Mouse (Mus musculus): Measurements from ENCODE around the gene Xdh.

Gene Xdh

DNA sequence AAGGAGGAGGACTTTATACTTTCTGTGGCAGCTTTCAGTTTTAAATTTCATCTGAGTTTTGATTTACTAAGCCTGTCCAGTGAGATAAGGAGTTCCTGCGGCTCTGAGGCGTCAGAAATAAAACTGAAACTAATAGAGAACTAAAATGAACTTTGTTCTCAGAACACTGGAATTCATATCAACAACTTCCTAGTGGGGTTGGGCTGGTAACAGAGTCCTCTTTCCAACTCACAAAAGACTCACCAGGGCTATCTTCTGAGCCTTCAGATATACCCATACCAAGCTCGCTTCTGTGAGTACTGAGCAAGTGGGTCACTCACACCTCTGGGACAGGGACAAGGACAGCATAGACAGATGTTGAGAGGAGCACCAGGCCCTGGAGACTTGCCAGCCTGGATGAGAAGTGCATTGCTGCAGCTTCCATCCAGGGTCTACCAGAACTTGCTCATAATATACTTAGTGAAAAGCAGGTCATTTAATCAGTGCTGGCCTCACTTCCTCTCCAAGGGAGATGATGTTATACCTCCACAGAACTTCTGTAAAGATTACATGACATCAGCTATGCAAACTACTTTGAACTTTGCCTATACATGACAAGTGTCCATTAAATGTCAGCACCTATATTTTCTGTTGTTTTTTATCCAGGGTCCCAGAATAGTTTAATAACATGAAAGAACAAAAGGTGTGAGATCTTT is 7.6 kb downstream of the Xdh start:
- DNase-seq (ENCODE audit: low spot score) = no peak

DNA sequence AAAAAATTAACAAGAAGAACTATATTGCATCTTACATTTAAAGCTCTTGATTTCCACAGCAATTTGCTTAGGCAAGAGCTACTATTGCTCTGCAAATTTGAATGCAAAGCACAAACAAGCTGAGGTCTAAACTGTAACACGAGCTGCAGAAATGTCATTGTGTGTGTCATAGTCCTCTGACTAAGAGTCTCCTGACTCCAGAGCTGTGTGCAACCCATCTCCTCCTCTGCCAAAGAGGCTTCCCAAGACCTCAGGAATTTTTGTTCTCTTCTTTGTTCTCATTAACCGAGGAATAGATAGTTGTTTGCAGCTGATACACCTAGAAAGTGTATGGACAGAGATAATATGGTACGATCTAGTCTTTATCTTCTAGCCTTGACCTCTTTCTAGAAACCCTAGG is 8.2 kb downstream of the Xdh start:
- DNase-seq (ENCODE audit: low spot score) = no peak

DNA sequence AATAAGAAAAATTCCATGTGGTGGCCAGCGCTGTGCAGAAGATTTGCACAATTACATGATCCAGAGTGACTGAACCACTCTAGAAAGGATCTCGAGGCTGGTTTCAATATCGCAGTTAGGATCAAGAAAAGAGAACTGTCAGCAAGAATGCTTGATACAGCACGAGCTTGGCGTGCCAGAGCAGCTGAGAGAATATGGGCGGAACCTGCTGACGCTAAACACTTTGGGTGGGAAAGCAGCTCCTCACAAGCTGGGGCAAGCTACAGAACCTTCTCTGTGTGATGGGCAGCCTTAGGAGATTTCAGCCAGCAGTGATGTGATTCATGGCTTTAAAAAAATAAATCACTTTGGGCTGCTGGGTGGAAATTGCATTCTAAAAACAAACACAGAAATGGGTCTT is 12.9 kb downstream of the Xdh start:
- no peak for DNase-seq (ENCODE audit: low spot score)

GRCm38 (mm10) chr17:73935163-73935562 is 14.8 kb downstream of the Xdh start:
- no peak for DNase-seq (ENCODE audit: low spot score)

DNA sequence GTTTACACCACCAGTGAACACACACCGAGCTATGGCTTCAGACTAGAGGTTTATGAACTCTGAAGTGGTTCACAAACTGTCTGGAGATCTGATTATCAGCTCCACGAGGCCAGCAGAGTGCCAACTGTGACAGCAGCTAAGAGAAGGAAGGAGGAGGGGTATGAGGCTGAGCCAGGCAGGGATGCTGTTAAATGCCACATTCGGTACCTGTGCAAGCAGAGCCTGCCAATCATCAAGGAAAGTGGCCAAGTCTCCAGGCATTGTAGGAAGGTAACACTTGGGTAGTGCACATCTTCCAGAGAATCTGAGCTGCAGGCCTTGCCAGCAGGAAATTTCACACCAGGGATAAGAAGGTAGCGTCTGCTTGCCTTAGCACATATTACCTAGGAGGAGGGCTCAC is 15.7 kb downstream of the Xdh start:
- no peak for DNase-seq (ENCODE audit: low spot score)

GRCm38 (mm10) chr17:73933616-73934015 is 16.4 kb downstream of the Xdh start:
- no peak for DNase-seq (ENCODE audit: low spot score)

DNA sequence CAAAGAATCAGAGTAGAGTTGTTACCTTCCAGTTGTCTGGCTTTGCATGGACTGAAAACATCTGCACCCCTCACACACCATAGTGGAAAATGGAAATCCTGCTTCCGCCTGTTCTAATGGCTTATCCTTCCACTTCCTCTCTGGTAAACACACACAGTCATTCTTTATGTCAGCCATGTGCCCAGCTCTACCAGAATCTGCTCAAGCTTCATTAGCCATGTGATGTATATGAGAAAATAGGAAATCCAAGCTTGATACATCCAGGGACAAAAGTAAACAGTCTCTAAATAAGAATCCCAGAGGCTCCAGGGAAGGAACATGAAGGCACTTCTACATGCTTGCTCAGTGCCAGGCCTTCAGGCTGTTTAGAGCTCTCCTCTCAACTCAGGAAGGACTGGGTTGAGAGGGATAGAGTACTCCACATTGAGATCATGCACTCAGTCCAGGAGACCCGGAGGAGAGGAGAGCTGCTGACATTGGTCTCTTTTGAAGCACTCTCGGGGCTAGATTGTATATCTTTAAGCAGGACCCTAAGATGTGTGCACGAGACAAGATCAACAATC is 17.4 kb downstream of the Xdh start:
- DNase-seq (ENCODE audit: low spot score) = no peak

GRCm38 (mm10) chr17:73919520-73919919 is 30.5 kb downstream of the Xdh start:
- DNase-seq (ENCODE audit: low spot score) = no peak

- no peak for DNase-seq (ENCODE audit: low spot score)
Measured at GRCm38 (mm10) chr17:73918944-73919381, 31.0 kb downstream of the Xdh start.

GRCm38 (mm10) chr17:73918138-73918537 is 31.9 kb downstream of the Xdh start:
- DNase-seq (ENCODE audit: low spot score) = no peak

- no peak for DNase-seq (ENCODE audit: low spot score)
Measured at GRCm38 (mm10) chr17:73917713-73918112, 32.3 kb downstream of the Xdh start.

GRCm38 (mm10) chr17:73914730-73915129 is 35.3 kb downstream of the Xdh start:
- DNase-seq (ENCODE audit: low spot score) = no peak

DNA sequence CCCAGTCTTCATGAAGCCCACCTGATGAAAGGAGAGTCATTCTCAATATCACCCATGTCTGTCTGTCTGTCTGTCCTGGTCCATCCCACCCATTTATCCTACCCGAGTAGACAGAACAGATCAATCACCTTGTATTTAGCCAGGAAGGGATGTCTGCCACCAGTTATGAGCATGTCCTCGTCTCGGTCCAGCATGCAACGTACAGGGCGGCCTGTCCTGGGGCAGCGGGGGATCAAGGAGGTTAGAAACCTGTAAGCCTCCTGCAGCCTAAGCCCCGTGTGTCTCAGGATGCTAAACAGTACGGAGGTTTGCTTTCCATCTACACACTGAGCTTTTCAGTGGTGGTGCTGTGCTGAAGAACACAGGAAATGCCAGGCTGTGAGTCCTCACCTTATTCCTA is 43.9 kb downstream of the Xdh start:
- no peak for DNase-seq (ENCODE audit: low spot score)

DNA sequence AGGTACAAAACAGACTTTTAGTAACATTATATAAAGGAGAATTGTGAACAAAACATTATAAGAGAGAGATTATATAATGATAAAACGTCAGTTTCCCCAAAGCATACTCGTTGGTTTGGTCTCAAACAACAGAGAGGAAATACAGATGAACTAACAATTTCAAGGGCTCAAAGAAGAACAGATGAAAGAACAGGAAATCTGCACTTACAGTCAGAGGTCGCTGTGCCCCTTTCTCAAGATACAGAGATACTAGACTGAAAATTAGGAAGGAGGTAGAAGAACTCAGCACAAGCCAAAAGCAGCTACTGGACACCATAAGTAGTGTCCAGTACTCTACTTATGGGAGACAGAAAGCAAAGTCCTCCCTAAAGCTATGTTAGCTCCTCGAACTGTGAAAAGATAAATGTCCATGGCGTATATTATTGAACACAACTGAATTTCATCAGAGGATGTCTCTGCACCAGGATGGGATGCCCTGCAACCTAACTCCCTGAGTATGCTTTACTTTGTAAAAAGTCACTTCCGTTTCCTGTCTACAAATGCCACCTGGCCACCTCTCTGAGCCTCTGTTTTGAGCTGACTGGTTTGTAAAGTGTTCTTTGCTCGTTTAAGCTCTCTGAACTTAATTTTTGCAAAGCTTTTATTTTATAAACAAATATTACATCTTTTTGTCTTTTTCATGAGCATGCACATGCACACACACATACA is 44.8 kb downstream of the Xdh start:
- DNase-seq (ENCODE audit: low spot score) = no peak

DNA sequence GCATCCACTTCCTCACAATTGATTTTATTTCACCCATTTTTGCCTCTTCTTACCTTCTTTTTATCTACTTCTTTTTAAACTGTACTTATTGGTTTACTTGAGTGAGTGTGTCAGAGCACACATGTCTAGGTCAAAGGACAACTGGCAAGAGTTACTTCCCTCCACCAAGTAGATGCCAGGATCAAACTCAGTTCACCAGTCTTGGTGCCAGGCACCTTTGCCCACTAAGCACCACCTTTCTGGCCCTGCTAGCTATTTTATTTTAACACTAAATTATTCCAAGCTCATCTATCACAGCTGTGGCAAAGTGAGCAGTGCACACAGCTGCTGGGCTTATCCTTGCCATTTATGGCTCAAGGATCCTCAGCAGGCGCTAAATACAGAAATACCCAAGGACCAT is 46.9 kb downstream of the Xdh start:
- no peak for DNase-seq (ENCODE audit: low spot score)

DNA sequence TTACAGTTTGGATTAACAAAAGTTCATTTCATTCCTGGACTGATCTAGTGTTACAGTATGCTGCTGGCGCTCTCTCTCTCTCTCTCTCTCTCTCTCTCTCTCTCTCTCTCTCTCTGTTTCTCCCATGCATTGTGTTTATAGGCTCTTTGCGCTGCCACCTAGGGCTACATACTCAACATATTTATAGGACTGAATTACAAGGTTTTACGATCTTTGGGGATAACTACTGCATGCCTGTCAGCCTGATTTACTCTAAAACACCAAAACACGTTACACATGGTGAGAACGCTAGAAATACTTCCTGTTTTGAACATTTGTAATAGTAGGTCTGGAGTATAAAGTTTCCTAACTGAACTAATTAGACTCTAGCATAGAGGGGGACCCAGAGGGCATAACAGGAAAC is 47.8 kb downstream of the Xdh start:
- DNase-seq (ENCODE audit: low spot score) = no peak

DNA sequence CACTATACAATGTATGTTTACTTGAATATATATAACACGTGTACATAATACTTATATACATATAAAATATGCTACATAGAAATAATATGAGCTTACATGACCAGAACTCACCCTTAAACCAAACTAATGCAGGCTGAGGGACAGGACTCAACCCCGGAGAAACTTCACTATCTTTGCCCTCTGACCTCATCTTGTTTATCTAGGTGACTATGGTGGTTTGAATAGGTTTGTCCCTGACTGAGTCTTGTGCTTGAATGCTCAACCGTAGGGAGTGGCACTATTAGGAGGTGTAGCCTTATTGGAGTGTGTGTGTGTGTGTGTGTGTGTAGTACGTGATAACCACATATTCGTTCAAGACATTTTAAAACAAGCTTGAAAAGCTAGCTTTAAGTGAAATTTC is 55.6 kb downstream of the Xdh start:
- peak; percentile 32 for DNase-seq (ENCODE audit: low spot score)

DNA sequence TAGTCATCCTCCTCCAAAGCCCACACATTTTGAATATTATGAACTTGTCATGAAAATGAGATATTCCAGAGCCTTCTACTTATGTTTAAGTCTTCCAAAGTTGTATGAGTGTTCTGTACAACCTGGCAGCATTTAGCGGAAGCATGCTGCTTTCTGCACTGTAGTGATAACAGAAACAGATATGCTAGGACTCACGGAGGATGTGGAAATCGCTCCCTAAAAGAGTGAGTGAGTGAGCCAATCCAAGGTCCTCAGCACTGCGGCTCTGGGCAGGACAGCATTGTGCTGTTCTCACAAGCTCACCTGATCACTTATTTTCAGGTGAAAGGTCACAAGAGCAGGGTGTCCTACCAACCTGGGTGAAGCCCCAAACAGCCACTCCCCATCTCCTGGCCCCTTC is 56.2 kb downstream of the Xdh start:
- peak; percentile 38 for DNase-seq (ENCODE audit: low spot score)

GRCm38 (mm10) chr17:73893207-73893606 is 56.8 kb downstream of the Xdh start:
- peak; percentile 54 for DNase-seq (ENCODE audit: low spot score)

DNA sequence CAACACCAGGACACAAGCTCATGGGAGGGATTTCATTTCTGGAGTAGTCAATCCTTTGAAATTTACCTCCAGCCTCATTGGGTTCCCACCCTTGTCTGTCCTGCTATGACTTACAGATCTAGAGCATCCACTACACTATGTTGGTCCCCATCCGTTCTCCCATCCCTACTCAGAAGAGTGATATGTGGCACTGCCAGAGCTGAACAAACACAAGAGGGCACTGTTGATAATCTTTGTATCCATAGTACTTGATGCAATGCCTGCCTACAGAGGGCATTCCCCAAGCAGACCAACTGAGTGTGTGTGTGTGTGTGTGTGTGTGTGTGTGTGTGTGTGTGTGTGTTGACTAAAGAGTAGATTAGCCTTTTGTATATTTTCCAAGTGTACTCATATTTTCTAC is 58.4 kb downstream of the Xdh start:
- DNase-seq (ENCODE audit: low spot score) = no peak

DNA sequence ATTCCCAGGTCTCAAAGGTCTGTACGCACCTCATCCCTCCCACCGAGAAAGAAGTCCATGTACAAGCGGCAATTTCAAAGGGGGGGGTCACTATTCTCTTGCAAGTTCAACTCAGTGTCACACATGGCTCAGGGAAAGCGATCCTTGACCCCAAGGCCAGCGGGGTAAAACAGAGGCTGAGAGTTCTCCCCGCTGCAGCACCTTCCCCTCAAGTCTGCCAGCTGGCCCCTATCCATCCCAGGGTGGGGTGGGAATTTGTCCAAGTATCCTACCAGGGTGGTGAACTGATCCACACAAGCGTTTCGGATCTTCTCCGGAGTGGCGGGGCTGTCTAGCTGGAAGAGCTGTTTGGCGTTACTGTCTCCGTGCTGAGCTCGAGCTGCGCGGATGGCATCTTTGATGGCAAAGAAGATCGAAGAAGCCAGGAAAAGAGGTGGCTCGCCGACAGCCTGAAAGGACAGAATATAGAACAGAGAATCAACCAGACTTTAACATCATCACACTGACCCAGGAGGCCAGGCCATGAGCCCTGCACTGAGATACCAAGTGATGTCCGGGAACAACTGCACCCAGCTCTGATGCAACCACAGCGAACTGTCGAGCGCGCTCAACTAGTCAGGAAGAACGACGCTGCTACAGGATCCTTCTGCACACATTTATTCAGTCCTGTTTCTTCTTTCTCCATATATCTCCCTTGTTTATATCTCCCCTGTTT is 63.8 kb downstream of the Xdh start:
- no peak for DNase-seq (ENCODE audit: low spot score)

DNA sequence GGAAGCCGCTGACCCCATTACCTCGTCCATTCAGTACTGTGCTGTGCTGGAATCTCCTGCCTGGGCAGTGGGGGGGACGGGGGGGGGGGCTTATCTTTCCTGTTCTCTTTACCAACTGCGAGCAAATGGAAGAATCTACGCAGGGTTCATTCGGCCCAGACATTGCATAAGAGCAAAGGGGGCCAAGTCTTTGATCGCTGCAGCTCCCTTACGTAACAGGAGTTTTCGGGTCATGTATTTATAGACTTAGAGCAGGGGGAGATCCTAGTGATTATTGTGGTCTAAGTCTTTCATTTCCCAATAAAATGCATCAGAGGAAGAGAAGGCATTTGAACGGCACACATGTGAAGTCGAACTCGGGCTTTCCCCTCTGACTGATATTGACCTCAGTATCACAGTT is 66.7 kb downstream of the Xdh start:
- DNase-seq (ENCODE audit: low spot score) = no peak

DNA sequence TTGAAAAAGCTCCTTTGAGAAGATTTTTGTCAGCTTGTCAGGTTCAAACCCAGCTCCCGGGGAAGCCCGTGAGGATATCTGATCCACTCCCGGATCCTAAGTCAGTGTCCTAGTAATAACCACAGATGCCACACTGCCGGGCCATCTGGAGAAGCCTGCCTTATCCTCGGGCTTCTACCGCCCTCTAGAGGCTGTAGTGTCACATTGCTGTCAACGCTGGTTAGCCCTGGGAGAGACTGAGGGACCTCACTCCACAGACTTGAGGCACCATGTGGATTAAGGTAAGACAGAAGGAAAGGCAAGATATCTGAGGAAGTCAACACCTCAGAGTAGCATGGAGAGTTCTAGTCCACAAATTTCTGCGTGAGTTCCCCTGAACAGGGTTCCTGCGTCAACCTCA is 67.8 kb downstream of the Xdh start:
- DNase-seq (ENCODE audit: low spot score) = peak; percentile 61
